Mouse (Mus musculus): ENCODE measurements at regions not wholly inside any gene's neighbourhood (a gene's known extent, or its start where the extent isn't known, plus 50 kb on each side); places are given as distances from the start of the nearest gene placed in this dataset.

GRCm38 (mm10) chr14:113930779-113931178 is 616.4 kb downstream of the Tpm3-rs7 start:
- H3K36me3 ChIP-seq (ENCODE audit: insufficient read depth, low read length) = no peaks in the 10 kb centered on the region
- H3K4me1 ChIP-seq (ENCODE audit: insufficient read depth, low read length) = no peaks in the 10 kb centered on the region
- no peak overlapping the region for H3K4me2 ChIP-seq (ENCODE audit: low read depth, low read length)
- H3K4me3 ChIP-seq (ENCODE audit: low read length) = no peak overlapping the region
- DNase-seq (ENCODE audit: low spot score) (peak; percentile 42), ATAC-seq (peak; percentile 24; the same call in 1 of the 2 replicates)
- H3K27ac ChIP-seq = no peak overlapping the region
- H3K9ac ChIP-seq (replicated peaks; ENCODE audit: low read length) = no peak overlapping the region
- 42% methylated on average over 1 of the region's 1 CpGs for WGBS
- no peaks in the 10 kb centered on the region for H3K9me3 ChIP-seq (ENCODE audit: low read length)
- no peaks in the 10 kb centered on the region for H3K27me3 ChIP-seq (ENCODE audit: insufficient read depth, low read length)
- TF ChIP-seq CTCF (IDR thresholded peaks at IDR 0.05; ENCODE audit: low read depth) = no peak

DNA sequence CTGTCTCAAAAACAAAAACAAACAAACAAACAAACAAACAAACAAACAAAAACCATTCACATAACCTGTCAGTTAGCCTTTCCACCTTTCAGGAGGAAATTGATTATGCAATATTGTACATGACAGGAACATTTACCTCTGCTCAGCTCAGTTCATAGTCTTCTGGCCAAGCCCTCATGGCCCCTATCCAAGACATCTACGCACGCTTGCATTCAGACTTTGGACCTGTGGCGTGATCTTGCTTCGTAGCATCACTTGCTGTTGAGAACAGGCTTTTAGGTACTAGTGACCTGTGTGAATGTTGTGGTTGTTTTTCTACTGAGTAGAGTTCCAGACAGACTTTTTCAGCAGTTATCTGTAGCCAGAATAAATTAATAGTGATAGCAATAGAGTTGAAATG is 619.4 kb downstream of the Tpm3-rs7 start:
- Histone ChIP-seq H3K4me2 (ENCODE audit: low read depth, low read length) (no peak overlapping the region), H3K36me3 (ENCODE audit: insufficient read depth, low read length) (no peaks in the 10 kb centered on the region), H3K27ac (no peak overlapping the region), H3K4me3 (ENCODE audit: low read length) (no peak overlapping the region), H3K27me3 (ENCODE audit: insufficient read depth, low read length) (no peaks in the 10 kb centered on the region), H3K4me1 (ENCODE audit: insufficient read depth, low read length) (no peaks in the 10 kb centered on the region), H3K9me3 (ENCODE audit: low read length) (no peaks in the 10 kb centered on the region), H3K9ac (replicated peaks; ENCODE audit: low read length) (no peak overlapping the region)
- ATAC-seq (no peak), DNase-seq (ENCODE audit: low spot score) (no peak)
- 86% methylated on average over 4 of the region's 4 CpGs for WGBS
- TF ChIP-seq CTCF (IDR thresholded peaks at IDR 0.05; ENCODE audit: low read depth) = no peak
